Mouse (Mus musculus) mature B cell (primary cell): ENCODE measurements around the gene Gba.

Experiments
- in situ Hi-C: fragments of 300-500 bp; cut with MboI; formaldehyde crosslinking; loops from 2 replicates; pipeline ENCODE4 v1.14.3; 2019

The Gba gene

DNA sequence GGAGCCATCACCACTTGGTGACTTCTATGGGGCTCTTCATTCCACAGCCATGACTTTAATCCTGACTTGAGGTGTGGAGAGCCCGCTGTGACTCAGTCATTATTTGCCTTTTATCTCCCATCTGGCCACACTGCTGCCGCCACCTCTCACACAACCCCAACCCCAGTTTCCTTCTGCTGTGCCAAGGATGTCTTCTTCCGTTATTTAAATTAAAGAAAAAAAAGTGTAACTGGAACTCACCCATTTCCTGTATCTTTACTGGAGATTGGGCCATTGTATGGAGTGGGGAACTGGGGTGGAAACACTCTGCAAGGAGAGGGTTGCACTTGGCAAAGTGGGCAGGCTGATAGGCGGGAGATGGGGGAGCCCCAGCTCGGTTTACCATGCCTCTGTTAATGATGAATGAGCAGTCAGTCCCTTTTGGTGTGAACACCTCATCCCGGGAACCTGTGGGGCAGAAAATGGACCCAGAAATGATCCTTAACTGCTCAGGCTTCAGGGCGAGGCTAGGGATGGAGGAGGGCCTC is 20.1 kb upstream of the Gba start:
- in situ Hi-C loops = no loop called here

DNA sequence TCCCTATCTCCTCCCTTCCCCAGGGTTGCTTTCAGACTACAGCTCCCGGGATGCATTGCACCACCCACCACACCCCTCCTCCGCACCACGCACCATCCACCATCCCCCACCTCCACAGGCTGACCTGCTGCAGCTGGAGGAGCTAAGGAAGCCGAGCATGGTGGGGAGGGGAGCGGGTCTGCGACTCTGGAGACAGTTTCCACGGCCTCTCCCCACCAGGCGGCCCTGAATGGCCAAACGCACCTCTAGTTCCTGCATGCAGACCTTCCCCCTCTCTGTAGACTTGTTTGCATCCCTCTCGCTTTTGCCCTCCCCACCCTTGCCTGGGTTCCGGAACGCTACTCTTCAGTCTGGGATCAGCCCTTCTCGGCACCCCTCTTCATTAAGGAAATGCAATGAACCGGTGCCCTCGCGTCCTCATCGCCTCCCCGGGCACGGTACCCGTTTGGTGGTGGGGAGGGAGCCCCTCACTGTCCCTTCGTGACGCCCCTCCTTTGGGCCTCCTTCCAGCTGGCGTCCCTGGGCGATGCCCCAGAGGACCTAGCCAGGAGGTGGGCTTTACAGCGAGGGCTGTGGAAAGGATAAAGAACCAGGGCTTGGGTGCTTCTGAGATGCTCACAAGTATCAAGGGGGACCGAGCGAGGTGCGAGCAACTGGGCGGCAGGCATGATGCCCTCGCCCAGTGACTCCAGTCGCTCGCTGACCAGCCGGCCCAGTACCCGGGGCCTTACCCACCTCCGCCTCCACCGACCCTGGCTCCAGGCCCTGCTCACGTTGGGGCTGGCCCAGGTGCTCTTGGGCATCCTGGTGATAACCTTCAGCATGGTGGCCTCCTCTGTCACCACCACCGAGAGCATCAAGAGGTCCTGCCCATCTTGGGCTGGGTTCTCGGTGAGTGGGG is 19.4 kb upstream of the Gba start, which contains the start of gene Fam189b:
Gene Fam189b, plus strand, starts transcription at position 86 of the 901 bp plus-strand sequence.
- in situ Hi-C loops = no loop called here

GRCm38 (mm10) chr3:89183959-89184315 is 18.8 kb upstream of the Gba start:
- in situ Hi-C loops = no loop called here

- in situ Hi-C loops = no loop called here
Observed at GRCm38 (mm10) chr3:89187197-89187596, 15.5 kb upstream of the Gba start.

GRCm38 (mm10) chr3:89187690-89188477 is 14.8 kb upstream of the Gba start:
- in situ Hi-C loops = no loop called here

DNA sequence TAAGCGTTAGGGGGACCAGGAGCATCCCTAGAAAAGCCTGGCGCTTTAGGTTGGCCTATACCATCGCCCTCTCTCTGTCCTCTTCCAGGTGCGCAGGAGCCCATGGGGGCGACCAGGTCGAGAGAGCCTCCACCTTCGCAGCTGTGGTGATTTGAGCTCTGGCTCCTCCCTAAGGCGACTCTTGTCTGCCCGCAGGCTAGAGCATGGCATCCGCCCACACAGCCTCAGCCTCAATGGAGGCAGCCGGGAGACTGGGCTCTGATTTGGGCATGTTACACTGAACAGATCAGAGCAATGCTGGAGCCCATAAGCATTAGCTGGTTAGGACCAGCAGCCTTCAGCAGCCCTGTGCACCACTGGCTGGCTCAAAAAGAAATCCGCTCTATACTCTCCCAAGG is 14.3 kb upstream of the Gba start:
- in situ Hi-C loops = no loop called here

- in situ Hi-C loops = no loop called here
Observed at GRCm38 (mm10) chr3:89190436-89190835, 12.3 kb upstream of the Gba start.

DNA sequence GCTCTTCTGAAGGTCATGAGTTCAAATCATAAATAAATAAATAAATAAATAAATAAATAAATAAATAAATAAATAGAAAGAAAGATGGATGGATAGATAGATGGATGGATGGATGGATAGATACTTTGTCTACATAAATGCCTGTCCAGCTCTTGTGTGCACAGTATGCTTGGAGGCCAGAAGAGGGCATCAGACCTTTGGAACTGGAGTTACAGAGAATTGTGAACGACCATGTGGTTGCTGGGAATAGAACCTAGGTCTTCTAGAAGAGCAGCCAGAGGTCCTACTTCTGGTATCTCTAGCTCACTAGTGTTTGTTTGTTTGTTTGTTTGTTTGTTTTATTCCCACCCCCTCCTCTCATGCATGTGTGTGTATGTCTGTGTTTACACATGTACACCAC is 9.4 kb upstream of the Gba start:
- in situ Hi-C loops = no loop called here

DNA sequence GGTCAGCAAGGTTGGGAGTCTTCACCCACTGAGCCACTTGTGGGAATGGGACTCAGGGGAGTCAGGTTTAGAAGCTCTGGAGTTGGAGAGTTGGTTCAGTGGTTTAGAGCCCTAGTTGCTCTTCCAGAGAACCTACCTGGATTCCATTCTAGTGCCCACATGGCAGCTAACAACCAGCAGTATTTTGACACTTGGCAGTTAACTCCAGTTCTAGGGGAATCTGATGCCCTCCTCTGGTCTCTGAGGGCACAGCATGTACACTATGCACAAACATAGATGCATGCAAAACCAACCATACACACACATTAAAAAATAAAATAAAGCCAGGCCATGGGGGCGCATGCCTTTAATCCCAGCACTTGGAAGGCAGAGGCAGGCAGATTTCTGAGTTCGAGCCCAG is 8.9 kb upstream of the Gba start:
- in situ Hi-C loops = no loop called here

DNA sequence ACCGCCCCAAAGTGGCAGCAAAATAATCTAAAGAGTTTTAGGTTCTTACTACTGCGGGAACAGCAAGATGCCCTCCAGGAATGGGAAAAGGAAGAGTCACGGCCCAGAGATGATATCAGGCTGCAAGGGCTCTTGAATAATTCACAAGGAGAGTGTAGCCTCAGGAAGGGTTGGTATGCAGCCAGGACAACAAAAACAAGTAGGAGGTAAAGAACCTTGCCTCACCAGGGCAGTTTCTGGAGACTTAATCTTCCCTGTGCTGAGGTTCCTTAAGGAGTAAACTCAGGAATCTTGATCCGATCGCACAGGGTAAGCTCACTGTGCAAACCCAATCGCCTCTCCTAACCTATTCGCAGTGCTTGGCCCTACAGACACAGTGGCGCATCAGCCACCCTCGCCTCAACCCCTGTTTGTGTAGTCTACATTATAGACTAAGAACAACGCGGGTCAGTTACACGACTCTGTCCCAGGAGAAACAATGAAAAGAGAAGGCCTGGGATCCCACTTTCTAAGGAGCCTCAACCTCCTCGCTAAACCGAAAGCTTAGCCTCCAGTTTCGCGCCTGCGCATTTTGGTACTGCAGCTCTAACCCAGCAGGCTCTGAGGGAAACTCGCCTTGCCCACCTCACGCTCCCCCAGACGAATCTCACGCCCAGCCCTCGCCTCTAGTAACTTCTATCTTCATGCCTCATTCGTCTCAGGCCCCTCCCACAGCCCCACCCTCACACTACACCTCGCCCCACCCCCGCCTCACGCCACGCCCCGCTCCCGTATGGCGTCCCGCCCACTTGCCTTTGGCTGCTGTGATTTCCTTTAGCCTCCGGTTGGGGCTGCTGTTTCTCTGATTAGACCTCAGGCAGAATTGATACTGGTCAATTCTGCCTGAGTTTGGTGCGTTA is 6.5 kb upstream of the Gba start:
- in situ Hi-C loops = no loop called here

DNA sequence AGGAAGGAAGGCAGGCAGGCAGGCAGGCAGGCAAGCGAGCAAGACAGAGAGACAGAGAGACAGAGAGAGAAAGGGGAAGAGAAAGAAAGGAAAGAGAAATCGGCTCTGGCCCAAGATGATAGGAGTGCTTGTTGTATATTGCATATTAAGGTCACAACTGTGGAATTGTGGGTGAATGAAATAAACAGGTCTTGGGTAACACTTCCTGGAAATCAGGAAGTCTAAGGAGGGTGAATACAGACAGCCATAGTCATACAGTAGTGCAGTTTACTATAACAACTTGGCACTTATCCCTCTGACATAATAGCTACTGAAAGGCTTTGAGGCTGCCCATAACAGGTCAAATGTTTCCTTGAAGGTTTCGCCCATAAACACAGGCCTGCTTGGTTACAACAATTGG is 2.9 kb upstream of the Gba start:
- in situ Hi-C loops = no loop called here

- in situ Hi-C loops = no loop called here
Observed at GRCm38 (mm10) chr3:89203142-89203514, 400 bp downstream of the Gba start.

DNA sequence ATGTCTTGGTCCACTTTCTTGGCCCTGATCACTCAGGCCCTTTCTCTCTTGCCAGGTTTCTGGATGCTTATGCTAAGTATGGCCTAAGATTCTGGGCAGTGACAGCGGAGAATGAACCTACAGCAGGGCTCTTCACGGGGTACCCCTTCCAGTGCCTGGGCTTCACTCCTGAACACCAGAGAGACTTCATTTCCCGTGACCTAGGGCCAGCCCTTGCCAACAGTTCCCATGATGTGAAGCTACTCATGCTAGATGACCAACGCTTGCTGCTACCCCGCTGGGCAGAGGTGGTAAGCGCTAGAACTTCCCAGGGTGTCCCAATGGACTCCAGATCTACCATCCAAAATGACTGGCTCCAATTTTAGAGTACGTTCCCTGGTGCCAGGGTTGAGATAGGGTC is 3.4 kb downstream of the Gba start:
- in situ Hi-C loops = no loop called here

DNA sequence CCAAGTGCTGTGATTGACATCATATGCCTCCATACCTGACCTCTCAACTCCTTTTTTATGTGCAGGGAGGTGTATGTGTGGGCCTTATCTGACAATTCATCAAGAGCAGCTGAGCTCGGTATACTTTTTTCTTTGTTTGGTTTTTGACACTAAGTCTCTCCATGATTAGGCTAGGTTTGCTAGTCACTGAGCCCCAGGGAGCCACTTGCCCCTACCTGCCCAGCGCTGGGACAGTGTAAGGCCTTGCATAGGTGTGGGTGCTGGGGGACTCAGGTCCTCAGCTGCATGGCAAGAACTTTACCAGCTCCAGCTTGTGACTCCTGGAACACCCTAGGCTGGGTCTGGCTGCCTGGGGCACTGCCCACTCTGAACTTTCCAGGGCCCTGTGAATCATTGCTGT is 4.0 kb downstream of the Gba start:
- in situ Hi-C loops = no loop called here

GRCm38 (mm10) chr3:89208075-89208657 is 5.4 kb downstream of the Gba start:
- in situ Hi-C loops = no loop called here

DNA sequence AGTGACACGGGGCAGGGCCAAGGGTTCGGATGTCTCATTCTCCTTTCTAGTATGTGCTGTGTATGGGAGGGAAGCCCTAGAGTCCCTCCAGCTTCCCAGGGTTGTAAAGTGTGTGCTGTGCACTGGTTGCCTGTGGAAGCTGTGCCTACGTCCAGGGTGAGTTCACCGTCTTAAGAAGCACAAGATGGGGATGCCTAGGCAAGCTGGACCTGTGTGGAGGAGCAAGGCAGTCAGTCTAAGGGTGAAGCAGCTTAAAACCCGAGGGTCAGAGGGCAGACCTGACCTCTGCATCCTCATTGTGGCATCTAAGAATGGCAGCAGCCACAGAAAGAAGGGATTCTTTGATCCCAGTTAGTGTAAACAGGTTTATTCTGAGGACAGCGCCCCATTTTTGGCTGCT is 6.0 kb downstream of the Gba start:
- in situ Hi-C loops = no loop called here

DNA sequence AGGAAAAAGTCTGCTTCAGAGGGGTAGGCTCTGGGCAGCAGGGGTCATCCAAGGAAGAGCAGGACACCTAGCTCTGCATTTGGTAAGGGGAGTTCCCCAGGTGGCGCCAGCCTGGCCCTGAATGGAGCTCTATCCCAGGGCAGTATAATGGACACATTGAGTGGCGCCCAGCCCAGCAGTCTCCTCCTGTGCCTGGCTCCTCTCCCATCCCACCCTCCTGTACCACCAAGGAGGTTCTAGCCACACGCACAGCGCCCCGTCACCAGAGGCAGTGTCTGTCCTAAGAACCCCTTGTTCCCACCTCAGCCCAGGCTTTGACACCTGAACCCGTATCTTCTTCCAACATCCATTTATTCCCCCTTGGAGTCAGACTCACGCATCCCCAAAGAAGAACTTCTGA is 7.0 kb downstream of the Gba start:
- in situ Hi-C loops = no loop called here

GRCm38 (mm10) chr3:89210162-89210561 is 7.4 kb downstream of the Gba start:
- in situ Hi-C loops = no loop called here

DNA sequence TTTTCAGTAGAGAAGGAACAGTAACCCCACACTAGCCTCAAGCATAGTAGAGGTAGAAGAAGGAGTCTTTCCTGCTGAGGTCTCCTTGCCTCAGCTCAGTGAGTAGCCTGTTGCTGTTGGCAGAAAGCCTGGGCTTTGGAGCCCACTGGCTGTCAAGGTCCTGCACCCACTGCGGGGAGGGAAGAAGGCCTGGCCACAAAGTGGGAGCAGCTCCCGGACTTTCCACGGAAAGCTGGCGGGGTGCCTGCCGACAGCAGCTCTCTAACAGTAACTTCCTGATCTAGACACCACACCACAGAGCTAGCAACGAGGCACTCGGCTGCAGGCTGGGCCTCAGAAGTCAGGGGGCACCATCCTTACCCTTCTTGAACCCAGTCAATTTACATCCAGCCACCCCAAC is 8.0 kb downstream of the Gba start:
- in situ Hi-C loops = no loop called here

DNA sequence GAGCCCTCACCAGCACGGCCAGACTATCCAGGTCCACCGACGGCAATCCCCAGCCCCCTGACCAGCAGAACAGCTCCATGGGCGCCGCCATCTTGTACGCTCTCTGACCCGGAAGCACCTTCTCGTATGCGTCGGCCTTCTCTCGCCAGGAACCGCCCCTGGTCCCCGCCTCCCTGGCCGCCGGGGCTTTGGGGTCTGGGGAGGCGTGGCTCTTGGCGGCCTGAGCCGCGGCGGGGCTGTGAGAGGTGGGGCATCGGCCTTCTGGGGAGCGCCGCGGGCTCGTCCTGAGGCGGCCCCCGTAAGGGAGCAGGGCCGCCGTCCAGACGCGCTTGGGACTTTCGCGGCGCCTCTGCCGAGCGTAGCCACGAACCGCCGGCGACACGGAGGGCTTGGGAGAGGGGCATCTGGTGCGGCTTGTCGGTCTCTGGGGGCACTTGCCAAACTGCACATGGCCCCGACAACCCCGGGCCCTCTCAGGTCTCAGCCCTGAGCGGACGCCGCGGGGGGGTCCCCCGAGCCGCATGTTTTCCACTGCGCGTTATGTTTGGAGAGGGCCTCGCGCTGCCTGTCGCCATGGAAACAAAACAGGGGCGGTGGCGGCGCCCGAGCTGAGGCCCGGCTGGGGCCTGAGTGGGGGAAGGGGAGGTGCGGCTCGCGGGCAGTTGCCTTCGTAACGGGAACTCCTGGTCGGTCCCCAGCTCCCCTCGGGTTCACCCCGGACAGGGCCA is 11.2 kb downstream of the Gba start:
- in situ Hi-C loops = no loop called here
